Mouse (Mus musculus) embryo, embryonic 11 days (tissue): ENCODE measurements around the gene Klk8.

Source experiments
- DNase-seq: peaks from one replicate; pipeline ENCODE4 v3.0.0-alpha.2; 2015

The Klk8 gene

DNA sequence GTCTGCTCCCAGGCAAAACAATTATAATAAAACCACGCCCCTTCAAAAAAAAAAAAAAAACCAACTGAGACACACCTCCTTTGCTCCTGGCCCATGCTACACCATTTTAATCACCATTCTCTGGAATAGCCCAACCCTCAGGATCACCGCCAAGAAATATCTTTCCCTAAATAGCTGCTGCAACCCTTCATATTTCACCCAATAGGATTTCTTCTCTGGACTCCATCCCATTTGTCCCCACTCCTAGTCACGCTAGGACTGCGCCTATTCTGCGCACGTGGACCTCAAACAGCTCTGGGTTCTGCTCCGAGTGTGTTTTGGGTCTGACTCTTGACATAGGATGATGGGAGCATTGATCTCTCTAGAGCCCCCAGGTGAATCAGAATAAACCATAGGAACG is 1.0 kb upstream of the Klk8 start:
- peak; percentile 6 for DNase-seq

DNA sequence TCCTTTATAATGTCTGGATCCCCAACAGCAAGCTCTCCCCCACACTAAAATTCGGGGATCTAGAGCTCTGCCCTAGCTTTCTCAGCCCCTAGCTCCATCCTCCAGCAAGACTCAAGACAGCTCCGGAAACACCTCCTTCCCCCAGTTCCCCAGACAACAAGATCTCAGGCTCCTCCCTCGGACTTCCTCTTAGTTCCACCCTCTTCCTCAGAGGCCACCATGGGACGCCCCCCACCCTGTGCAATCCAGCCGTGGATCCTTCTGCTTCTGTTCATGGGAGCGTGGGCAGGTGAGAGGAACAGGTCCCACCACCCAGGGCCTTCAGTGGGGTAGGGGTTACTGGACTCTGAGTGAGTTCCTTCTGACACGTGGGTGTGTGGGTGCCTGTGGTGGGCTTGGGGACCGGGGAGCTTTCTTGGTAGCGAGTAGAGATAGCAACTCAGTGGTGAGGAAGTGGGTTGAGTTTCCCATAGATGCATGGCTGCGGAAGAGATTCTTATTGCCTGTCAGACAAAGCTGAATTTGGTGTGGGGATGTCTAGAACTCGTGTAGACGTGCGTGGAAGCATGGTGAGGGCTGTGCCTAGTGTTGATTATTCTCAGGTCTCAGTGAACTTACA is 576 bp downstream of the Klk8 start:
- DNase-seq: peak; percentile 21

DNA sequence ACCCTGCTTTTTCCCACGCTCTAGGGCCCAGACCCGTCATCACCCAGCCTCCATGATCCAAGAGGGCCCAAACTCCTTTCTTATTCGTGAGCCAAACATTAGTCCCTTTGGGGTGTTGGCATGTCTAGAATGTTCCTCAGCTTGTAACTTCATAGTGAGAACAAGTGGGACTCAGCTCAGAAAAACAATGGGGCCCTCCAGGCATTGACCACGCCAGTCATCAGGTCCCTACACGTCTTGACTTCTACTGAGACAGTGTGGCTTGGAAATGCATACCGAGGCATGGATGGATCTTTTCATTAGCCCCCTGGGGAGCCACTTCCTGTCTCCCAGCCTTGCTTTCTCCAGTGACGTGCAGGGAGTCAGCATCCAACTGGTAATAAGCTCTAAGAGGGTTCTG is 2.5 kb downstream of the Klk8 start:
- no peak for DNase-seq

DNA sequence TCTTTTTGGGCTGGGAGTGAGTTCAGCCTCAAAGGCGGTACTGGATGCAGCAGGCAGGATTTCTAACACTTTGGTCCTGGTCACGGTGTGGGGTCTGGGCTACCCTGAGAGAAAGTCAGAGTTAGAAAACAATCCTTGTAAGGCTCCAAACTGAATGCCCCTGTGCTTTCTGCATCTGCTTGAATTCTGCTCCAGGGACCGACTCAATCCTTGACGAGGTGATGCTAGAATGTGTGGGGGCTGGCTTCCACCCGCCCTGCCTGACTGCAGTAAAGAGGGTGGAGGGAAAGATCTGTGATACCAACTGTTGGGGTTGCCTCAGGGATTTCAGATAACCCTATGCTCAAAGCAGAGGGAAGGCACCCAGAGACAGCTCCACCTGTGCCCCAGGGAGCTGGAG is 13.6 kb downstream of the Klk8 start, which contains the start of gene Klk7:
TSS of gene Klk7 (plus strand) at position 301 of the 400 bp plus-strand sequence.
- DNase-seq: no peak

DNA sequence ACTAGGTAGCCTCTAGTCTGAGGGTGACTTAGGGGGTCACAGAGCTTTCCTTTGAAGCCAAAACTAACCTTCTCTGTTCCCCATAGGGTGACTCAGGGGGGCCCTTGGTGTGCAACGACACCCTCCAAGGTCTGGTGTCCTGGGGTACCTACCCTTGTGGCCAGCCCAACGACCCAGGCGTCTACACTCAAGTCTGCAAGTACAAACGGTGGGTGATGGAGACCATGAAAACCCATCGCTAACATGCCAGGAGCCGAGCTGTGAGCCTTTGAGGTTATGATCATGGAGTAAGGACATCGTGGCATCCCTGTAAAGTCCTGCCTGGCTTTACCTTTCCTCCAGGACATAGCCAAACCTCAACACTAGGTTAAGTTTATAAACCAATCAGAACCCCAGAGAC is 17.8 kb downstream of the Klk8 start:
- DNase-seq: no peak

DNA sequence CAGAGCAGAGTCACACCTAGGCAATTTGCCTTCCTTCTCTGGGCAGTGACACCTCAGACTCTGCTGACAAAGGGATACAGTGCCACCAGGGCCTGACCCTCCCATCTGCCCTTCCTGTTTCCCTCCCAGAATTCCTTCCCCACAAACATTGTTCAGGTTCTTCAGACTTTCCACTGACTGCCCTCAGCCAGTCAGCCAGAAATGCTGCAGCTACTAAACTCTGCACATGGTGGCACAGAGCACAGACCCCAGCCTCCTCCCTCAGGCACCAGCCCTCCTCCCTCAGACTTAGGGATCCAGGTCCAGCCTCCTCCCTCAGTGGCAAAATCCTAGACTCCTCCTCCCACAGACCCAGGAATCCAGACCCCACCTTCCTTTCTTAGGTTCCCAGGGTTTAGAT is 19.4 kb downstream of the Klk8 start:
- DNase-seq: no peak

DNA sequence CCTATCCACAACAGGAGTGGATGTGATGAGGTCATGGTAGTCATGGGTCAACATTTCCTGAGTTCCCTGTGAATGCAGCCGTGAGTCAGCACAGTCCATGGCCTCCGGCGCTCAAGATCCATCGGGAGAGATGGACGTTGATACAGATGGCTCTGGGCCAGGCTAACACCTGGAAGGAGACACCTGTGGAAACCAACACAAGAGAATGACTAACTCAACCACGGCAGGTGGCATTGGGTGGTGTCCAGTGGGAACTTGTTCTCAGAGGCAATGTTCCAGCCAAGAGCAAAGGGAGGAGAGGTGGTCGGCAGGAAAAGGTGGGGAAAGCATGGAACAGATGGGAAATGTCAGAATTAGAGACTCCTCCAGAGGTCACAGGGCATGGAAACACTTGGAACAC is 24.2 kb downstream of the Klk8 start:
- no peak for DNase-seq

DNA sequence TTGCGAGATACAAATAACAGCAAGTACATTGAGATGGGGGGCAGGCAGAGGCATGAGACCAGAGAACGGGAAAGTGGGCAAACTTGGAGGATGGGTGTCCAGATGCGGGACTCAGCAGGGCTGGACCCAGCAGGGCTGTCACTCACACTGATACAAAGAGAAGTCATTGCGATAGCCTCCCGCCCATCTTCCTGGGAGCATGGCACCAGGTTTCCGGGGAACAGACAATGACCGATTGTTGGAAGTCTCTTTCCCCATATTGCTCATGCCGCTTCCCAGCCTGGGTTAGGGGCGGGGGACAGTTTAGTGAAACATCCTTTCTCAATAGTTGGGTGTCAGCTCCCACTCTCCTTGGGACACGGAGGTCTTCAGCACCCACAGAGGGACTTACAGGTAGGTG is 26.8 kb downstream of the Klk8 start, which contains the start of gene Klk6:
TSS of gene Klk6 (plus strand) at position 301 of the 400 bp plus-strand sequence.
- no peak for DNase-seq

DNA sequence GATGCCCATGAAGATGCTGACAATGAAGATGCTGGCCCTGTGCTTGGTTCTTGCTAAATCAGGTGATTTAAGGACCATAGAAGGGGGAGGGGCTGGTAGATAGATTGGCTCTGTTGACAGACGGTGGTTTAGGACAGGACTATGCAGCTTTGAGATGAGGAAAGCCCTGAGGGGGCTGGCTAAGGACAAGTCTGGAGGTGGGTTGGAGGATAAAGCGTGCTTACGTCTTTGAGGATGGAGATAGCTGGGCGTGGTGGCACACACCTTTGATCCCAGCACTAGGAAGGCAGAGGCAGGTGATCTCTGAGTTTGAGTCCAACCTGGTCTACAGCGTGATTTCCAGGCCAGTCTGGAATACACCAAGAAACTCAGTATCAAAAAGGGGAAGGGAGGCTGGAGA is 28.7 kb downstream of the Klk8 start:
- no peak for DNase-seq

DNA sequence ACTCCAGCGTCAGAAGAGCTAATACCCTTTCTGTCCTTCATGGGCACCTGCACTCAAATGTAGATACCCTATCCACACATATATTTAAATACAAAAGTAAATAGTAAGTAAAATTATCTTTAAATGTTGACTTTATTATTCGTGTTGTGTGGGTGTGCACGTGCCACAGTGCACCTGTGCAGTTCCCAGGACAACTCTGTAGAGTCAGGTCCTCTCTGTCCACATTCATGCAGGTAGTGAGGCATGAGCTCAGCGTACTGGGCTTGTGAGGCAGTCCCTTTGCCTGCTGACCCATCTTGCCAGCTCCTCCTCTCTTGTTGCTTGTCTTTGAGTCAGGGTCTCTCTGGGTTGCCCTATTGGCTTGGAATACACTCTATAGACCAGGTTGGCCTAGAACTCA is 30.3 kb downstream of the Klk8 start:
- no peak for DNase-seq

DNA sequence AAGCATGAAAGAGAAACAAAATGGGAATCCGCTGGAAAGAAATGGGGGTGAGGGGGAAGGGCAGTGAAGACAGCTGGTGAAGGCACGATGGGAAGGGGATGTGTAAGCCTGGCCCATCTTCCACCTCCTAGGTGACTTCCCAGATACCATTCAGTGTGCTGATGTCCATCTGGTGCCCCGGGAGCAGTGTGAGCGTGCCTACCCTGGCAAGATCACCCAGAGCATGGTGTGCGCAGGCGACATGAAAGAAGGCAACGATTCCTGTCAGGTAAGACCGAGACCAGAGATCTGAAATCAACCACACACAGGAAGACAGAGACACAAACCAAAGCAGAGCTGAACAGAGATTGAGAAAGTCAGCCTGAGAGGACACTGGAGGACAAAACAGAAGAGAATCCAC is 31.6 kb downstream of the Klk8 start:
- no peak for DNase-seq

DNA sequence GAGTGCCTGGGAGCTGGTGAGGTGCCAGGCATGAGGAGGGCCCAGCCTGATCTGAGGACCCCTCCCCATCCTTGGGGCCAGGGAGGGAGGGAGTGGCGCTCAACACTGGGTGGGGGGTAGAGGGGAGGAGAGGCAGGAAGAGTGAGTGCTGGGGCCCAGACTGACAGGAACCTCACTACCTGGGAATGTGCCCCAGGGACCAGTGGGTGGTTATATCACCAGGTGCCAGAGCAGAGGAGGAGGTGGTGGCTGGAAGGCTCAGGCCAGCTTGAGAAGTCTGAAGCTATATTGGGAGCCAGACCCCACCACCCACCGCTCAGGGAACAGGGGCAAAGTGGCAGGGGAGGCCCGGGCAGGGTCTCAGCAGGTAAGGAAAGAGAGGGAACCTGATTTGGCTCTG is 44.3 kb downstream of the Klk8 start, which contains the start of gene Klk5:
TSS of gene Klk5 (plus strand) at position 271 of the 400 bp plus-strand sequence.
- DNase-seq: no peak

DNA sequence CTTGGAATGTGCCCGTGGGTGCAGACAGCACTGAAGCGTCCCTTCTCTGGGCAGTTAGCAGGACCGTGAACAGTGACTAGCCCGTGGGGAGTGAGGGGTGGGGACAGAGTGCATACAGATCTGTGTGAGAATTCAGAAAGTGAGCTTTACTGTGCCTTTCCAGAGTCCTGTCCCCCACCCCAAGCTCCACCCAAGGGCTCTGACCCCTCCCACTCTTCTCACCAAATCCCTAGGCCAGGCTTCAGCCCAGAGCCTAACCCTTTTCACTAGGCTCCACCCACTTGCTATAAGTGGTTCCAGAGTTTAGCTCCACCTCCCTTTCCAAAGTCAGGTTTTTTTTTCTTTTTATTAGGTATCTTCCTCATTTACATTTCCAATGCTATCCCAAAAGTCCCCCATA is 46.4 kb downstream of the Klk8 start:
- no peak for DNase-seq

DNA sequence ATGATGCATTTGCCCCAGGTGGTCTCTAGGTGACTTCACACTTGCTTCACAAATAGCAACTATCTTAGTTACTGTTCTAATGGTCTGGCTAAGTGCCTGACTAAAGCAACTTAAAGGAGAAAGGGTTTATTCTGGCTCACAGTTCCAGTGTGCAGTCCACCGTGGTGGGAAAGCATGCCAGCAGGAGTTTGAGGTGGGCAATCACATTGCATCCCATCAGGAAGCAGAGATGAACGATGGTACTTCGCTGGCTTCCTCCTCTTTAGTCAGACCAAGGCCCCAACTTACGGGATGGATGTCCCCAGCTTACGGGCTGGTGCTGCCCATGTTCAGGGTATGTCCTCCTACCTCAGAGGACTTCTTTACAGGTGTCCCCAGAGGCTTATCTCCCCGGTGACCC is 54.2 kb downstream of the Klk8 start:
- DNase-seq: no peak
